Mouse (Mus musculus) embryonic fibroblast, embryonic 13.5 days (primary cell): ENCODE data around the gene Ap1ar. TPM values are rescaled to one million over a fixed set of nuclear protein-coding genes. Genes with fewer than 3 reads are reported as not detected.
A peak's percentile ranks its signal among the peaks of the same experiment; 100 is the strongest.

Experiments
- H3K27ac ChIP-seq: 2 replicates; pipeline ENCODE4 v1.5.1; 2012; ENCODE audit warnings: low read length, control low read depth, inconsistent platforms; ENCODE audit not compliant: insufficient read depth
- H3K4me1 ChIP-seq: 2 replicates; pipeline ENCODE4 v1.6.1; 2011; ENCODE audit warnings: low read length; ENCODE audit not compliant: control insufficient read depth, insufficient read depth
- H3K4me3 ChIP-seq: 2 replicates; pipeline ENCODE4 v1.5.1; 2011; ENCODE audit warnings: mild to moderate bottlenecking, control low read depth, low read length; ENCODE audit not compliant: insufficient read depth
- CTCF ChIP-seq: IDR thresholded peaks from 2 replicates; pipeline ENCODE4 v1.5.1; 2011; ENCODE audit warnings: mild to moderate bottlenecking, control low read depth, low read length, moderate library complexity, borderline replicate concordance; ENCODE audit not compliant: insufficient read depth
- POLR2A ChIP-seq: IDR thresholded peaks from 2 replicates; pipeline ENCODE4 v1.6.1; 2011; ENCODE audit warnings: low read depth, mild to moderate bottlenecking, control low read depth, low read length, moderate library complexity
- polyA plus RNA-seq: library from polyadenylated mRNA; stranded (reverse); fragments of >200 nt; gene quantifications from 2 replicates; pipeline ENCODE4 v1.2.4, GENCODE M21; 2011; ENCODE audit warnings: low read depth; ENCODE audit not compliant: missing spikeins, insufficient read length

Ap1ar gene
- polyA plus RNA-seq, 1 experiment, result 40.7 TPM

DNA sequence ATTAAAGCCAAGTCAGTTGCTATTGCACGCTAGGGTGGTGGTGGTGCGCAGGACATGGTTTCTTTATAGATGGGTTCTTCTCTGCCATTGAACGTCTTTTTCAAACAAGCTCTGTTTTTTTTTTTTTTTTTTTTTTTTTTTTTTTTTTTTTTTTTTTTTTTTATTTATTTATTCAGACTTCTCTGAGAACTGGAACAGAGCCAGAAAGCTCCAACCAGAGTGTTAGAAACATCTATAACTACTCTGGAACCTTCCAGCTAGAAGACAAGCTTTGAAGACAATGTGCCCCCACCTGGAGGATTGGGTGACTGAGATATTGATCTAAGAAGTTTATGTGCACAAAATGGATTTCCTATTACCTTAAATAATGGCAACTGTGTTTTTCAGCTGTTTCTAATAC, 26.2 kb upstream of the Ap1ar start:
- TF ChIP-seq CTCF, result no peak
- no peak for TF ChIP-seq POLR2A
- Histone ChIP-seq H3K4me1 (no peaks in the 10 kb centered on the region), H3K27ac (no peak overlapping the region), H3K4me3 (no peak overlapping the region)

DNA sequence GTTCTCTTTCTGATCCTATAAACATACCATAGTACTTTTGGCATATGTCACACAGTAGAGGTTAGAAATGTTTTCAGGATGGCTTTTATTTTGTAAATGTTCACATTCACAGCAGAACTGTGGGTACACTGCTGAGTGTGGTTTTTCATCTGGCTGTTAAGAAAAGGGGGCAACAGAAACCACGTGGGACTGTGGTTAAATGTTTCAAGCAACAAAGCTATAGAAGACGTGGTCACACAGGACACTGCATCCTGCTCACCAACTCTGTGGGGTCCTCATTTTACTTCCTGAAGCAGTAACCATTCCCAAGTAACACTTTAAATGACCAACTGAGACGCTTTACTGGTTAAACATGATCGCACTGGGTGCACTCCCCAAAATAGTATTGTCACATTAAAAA, 25.2 kb upstream of the Ap1ar start:
- Histone ChIP-seq H3K27ac (no peak overlapping the region), H3K4me1 (no peaks in the 10 kb centered on the region), H3K4me3 (no peak overlapping the region)
- TF ChIP-seq CTCF (no peak), POLR2A (no peak)

DNA sequence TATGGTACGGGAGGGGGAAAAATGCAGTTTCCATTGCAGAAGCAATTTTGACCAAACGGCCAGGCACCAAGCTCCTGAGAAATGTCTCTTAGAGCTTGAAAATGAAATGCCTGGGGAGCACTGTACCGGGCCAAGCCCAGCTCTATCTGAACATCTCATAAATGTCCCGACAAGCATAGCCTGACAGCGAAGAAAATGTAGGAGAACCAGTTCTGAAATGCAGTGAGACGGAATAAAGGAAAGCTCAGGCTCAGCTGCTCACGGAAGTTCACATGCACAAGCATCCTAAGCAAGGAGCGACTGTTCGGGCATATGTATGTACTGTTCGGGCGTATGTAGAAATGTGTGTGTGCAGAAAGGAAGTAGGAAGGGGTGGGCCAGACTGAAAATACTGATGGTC, 24.0 kb upstream of the Ap1ar start:
- TF ChIP-seq POLR2A (no peak), CTCF (no peak)
- Histone ChIP-seq H3K4me3 (no peak overlapping the region), H3K27ac (no peak overlapping the region), H3K4me1 (no peaks in the 10 kb centered on the region)

DNA sequence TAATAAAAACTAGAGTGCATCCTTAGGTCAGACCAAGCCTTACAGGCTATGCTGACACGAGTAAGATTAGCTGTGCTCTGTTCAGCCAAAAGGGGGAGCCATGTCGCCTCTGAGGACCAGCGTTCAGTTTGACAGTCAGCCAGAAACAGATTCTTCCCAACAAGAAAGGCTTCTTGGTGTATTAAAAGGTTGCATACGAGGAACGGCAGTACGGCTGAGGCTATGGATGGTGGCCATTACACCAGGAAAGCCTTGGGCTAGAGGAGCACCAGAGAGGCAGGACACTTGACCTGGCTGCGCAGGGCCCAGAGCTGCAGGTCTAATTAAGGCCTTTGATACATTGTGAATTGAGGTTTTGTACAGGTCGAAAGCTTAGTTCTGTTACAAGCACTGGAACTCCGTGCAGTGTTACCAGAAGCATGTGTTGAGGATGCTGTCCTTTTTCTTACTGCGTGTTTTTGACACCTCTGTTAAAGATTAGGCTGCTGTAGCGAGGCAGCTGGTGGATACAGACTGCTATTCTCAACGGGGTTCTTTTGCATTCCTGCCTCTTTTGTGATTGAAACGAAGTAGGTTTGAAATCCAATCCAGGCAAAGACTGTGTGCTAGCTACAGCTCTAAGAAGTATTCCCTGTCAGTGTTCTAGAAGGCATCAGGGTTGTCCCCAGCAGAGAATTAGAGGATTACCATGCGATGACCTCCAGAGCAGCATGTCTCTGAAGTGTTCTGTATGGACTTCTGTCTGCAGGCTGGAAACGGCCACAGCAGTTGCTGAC, 16.3 kb upstream of the Ap1ar start:
- Histone ChIP-seq H3K4me1 (no peaks in the 10 kb centered on the region), H3K27ac (no peak overlapping the region)
- TF ChIP-seq POLR2A, result no peak
- TF ChIP-seq CTCF, result peak; percentile 71; the same call in 1 of the 2 replicates

DNA sequence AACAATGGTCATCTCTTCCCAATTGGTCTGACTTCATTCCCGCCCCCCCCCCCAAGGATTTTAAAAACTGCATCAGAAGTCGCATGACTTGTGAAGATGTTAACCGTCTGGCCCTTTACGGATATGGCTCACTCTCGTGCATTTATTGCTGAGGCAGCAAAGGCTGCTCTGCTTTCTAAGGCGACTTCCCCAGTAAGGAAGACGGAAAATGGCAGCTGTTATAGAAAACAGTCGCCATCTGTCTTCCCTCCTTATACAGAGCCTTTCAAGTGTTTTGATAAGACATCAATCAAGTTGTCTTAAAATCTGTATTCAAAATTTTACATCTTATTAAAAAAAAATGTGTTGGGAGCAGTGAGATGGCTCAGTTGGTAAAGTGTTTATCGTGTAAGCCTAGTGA, 15.4 kb upstream of the Ap1ar start:
- TF ChIP-seq CTCF (no peak), POLR2A (no peak)
- Histone ChIP-seq H3K4me1 (no peaks in the 10 kb centered on the region), H3K27ac (no peak overlapping the region), H3K4me3 (no peak overlapping the region)

More for the DNA sequence above, 16.3 kb upstream of the Ap1ar start:
- H3K4me3 ChIP-seq, result no peak overlapping the region

- TF ChIP-seq POLR2A (no peak), CTCF (no peak)
- H3K4me3 ChIP-seq, result no peak overlapping the region
- no peak overlapping the region for H3K27ac ChIP-seq
- no peaks in the 10 kb centered on the region for H3K4me1 ChIP-seq
Observed at GRCm38 (mm10) chr3:127850776-127851646, 13.7 kb upstream of the Ap1ar start.

DNA sequence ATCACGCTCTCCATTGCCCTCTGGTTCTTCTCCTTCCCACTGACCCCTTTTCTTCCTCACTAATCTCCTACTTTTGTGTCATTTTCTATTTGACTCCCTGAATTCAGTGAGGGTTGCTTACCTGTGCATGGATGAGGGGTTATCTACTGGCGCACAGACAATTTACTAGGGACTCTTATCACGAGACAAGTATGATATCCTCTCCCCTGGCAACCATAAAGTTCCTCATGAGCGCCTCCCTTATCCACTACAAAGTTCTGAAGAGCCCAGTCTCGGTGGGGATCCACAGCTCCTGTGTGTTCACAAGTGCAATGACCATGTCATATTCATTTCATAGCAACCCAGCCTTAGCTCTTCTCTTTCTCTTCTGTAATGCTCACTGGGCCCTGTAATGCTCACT, 12.6 kb upstream of the Ap1ar start:
- Histone ChIP-seq H3K4me1 (no peaks in the 10 kb centered on the region), H3K4me3 (no peak overlapping the region), H3K27ac (no peak overlapping the region)
- TF ChIP-seq CTCF (no peak), POLR2A (no peak)

DNA sequence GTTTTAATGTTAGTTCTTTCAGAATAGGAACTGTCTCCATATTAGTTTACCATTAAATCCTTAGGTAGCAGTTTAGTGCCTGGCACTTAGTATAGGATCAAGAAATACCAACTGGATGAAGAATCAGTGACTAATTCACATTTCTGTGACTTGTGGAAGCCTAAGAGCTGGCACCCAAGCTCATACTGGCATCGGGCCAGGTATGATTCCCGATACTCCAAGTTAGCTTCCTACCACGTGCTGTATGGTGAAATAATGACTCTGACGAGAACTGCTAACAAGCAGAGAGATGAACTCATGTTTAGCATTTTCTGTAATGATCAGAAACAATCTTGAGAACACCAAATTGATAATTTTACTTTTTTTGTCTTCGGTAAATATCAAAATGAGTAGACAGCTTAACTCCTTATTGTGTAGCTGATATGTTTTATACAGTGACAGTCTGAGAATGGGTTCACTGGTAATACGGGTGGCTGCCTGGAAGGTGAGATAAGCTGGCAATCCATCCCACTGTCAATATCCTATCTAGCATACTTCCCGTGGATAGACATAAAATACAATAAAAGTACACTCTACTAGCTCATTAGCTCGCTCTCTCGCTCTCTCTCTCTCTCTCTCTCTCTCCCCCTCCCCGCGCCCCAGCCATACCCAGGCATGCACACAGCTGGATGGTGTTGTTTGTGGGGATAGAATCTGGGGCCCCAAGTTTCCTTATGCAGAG, 10.9 kb upstream of the Ap1ar start:
- no peak for TF ChIP-seq POLR2A
- no peak for TF ChIP-seq CTCF

GRCm38 (mm10) chr3:127843941-127844327, 6.6 kb upstream of the Ap1ar start:
- Histone ChIP-seq H3K27ac (no peak overlapping the region), H3K4me1 (no peaks in the 10 kb centered on the region), H3K4me3 (no peak overlapping the region)
- no peak for TF ChIP-seq CTCF
- no peak for TF ChIP-seq POLR2A

More for the DNA sequence above, 10.9 kb upstream of the Ap1ar start:
- Histone ChIP-seq H3K4me3 (no peak overlapping the region), H3K27ac (no peak overlapping the region), H3K4me1 (no peaks in the 10 kb centered on the region)
